Mouse (Mus musculus): Measurements from ENCODE around the gene Gnat1. TPM values are rescaled to one million over a fixed set of nuclear protein-coding genes. Genes with fewer than 3 reads are reported as not detected.

The Gnat1 gene
- total RNA-seq, 2 experiments from 2014 or later, result 0.17 TPM; not detected in 1

DNA sequence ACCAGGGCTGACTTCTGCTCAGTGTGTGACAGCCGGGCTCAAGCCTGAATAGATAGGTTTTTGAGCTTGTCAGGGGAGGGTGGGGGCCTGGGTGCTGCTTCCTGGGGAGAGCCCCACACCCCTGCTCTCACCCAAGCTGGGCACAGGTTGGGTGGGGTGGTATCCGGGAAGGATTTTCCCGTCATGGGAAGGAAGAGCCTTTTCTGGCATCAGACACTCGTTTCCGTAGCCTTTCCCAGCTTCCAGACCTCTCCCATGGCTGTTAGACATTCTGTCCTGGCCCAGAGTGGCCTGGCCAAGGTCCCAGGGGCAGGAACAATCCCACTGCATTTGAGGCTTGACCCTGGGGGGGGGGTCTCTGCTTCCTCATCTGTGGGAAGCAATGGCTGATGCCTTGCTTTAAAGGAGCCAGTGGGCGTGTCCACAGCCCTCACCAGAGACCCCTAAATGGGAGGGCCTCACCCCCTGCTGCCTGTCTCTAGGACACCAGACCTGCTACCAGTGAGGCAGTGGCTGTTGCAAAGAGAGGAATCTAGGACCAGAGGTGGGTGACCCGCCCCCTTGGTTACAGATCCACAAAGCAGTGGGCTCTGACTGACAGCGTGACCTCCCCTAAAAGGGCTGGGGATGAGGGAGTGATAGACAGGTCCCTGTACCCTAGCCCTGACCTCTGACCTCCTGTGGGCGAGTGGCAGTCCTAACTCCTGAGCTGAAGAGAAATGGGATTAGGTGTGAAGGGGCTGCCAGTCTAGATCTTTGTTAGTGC lies 17.5 kb upstream of the Gnat1 start:
- Histone ChIP-seq H3K27ac (no peak overlapping the region), H3K4me3 (no peak overlapping the region)
- no peak for TF ChIP-seq CTCF (conservative IDR thresholded peaks at IDR 0.05)
- no peak for DNase-seq (ENCODE audit: low spot score in 2 of 2)

- no peak for DNase-seq (ENCODE audit: low spot score in 2 of 2)
- TF ChIP-seq CTCF (conservative IDR thresholded peaks at IDR 0.05), result no peak
- no peak overlapping the region for H3K27ac ChIP-seq
Observed at GRCm38 (mm10) chr9:107696106-107696479, 16.6 kb upstream of the Gnat1 start.

DNA sequence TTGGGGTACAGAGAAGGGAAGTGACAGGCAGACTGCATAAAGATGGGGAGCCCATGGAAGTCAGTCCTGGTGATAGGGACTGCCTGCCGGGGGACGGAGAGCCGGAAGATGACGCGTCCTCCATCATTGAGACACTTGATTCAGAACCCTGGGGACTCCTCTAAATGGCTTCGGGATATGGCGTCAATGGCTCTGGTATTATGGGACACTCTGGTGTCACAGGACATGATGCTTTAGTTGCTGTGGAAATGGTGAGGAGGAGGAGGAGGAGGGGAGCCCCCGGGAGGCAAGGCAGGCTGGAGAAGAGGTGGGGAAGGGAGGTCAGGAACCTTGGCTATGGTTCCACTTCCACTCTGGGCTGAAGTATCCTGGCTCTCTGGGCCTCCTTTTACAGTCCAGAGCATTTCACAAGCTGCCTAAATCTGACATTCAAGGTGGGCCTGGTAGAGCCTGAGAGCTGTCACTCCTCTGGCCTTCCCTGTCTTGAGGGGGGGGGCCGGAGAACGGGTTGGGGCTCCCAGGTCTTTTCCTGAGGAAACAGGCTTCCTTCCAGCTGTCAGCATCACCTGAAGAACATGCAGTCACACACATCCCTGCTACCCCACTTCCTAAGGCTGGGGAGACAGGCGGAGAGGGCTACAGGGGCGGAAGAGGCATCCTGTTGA lies 16.1 kb upstream of the Gnat1 start:
- Histone ChIP-seq H3K27ac (no peak overlapping the region), H3K4me3 (no peak overlapping the region)
- DNase-seq (ENCODE audit: low spot score in 2 of 2), result no peak
- no peak for TF ChIP-seq CTCF (conservative IDR thresholded peaks at IDR 0.05)

More at GRCm38 (mm10) chr9:107696106-107696479, 16.6 kb upstream of the Gnat1 start:
- no peak overlapping the region for H3K4me3 ChIP-seq

- Histone ChIP-seq H3K4me3 (no peak overlapping the region), H3K27ac (no peak overlapping the region)
- DNase-seq (ENCODE audit: low spot score in 2 of 2), result no peak
- no peak for TF ChIP-seq CTCF (conservative IDR thresholded peaks at IDR 0.05)
Observed at GRCm38 (mm10) chr9:107694627-107695026, 15.1 kb upstream of the Gnat1 start.

DNA sequence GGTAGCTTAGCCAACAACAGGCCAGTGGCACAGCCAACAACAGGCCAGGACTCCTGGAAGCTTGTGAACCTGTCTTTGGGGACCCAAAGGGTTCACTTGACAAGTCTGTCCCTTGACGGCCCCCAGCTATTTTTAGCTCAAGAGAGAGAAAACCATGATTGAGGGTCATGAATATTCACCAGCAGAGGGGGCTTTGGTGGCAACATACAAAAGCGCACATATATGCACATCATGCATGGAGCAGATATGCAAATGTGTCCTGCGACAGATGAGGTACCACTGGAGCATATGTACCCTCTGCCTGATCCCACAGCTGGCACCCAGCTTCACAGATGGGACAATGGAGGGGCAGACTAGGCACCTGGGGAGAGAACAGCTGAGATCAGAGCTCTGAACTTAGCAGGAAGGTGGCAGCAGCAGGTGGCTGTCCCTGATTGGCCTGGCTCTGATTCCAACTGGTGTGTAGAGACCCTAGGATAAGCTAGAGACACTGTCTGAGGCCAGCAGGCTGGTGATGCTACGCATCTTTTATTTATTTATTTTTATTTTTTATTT lies 14.0 kb upstream of the Gnat1 start:
- Histone ChIP-seq H3K27ac (no peak overlapping the region), H3K4me3 (no peak overlapping the region)
- TF ChIP-seq CTCF (conservative IDR thresholded peaks at IDR 0.05), result no peak
- no peak for DNase-seq (ENCODE audit: low spot score in 2 of 2)

DNA sequence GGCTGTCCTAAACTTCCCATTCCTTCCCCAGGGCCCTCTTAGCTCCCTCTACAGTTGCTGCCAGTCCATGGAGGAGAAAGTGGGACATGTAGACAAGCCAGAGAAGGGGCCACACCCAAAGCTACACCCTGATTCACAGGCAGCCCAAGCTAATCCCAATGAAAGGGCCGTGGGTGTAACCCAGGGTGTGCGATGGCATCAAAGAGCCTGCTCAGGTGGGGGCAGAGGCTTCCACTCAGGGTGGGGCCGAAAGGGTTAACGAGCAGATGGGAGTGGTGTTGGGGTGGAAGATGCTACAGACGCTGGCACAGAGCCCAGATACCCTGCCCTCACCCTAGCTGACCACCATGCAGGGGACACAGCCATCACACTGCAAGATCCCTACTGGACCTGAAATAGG lies 13.3 kb upstream of the Gnat1 start:
- TF ChIP-seq CTCF (conservative IDR thresholded peaks at IDR 0.05), result no peak
- DNase-seq (ENCODE audit: low spot score in 2 of 2), result no peak
- Histone ChIP-seq H3K4me3 (no peak overlapping the region), H3K27ac (no peak overlapping the region)

DNA sequence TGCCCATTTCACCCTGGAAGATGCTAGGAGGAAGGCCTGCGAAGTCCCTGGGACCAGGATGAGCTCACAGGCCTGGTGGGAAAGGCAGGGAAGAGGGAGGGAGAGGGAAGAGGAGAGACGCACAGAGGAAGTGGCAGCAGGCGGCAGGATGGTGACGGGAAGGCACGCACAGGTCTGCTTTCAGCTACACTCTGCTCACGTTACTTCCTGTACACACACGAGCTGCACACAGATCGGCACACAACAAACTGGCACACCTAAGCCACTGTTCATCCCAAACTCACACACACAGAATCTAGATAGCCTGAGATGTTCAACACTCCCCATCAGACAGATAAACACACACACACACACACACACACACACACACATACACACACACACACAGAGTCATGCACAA lies 10.9 kb upstream of the Gnat1 start:
- no peak overlapping the region for H3K4me3 ChIP-seq
- no peak for TF ChIP-seq CTCF (conservative IDR thresholded peaks at IDR 0.05)
- DNase-seq (ENCODE audit: low spot score in 2 of 2), result no peak

GRCm38 (mm10) chr9:107688939-107689338 lies 9.4 kb upstream of the Gnat1 start:
- no peak overlapping the region for H3K27ac ChIP-seq
- TF ChIP-seq CTCF (conservative IDR thresholded peaks at IDR 0.05), result no peak
- DNase-seq (ENCODE audit: low spot score in 2 of 2), result no peak
- H3K4me3 ChIP-seq, result no peak overlapping the region

More for the DNA sequence above, 10.9 kb upstream of the Gnat1 start:
- no peak overlapping the region for H3K27ac ChIP-seq

GRCm38 (mm10) chr9:107688415-107688814 lies 8.9 kb upstream of the Gnat1 start:
- H3K27ac ChIP-seq, result no peak overlapping the region
- TF ChIP-seq CTCF (conservative IDR thresholded peaks at IDR 0.05), result no peak
- DNase-seq (ENCODE audit: low spot score in 2 of 2), result no peak
- H3K4me3 ChIP-seq, result no peak overlapping the region

DNA sequence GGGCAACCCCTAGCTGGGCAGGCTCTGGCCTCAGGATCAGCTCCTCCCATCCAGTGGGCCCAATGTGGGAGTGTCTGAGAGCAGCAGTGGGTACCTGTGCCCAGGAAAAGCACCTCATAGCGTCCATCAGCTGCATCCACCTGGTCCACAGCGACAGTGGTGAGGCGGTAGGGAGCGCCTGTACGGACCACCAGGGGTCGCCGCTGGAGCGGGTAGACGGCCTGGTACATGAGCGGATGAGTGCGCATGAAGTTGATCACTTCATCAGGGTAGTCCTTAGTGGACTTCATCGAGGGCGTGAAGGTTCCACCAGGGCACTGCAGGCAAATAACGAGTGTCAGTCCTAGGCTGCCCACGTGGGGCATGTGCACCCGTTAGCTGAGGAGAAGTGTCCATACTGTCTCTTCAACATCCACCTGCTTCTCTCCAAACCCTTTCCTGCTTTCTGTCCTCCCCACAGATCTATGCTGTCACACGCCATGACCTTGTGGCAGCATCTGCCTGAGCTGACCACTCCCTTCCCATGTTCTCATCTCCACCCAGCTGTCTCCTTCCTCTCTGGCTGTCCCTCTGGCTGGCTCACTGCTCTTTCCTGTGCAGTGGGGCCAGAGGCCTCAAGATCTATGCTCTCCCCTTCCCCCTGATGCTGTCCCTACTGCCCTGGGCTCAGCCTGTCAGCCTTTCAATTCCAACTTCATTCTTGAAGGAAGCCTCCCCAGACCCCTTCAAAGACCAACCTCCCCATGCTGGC lies 5.9 kb upstream of the Gnat1 start:
- Histone ChIP-seq H3K27ac (no peak overlapping the region), H3K4me3 (no peak overlapping the region)
- TF ChIP-seq CTCF (conservative IDR thresholded peaks at IDR 0.05), result peak; percentile 83
- DNase-seq (ENCODE audit: low spot score in 2 of 2), result peak in 1 of 2 experiments; percentile 43

- no peak for DNase-seq (ENCODE audit: low spot score in 2 of 2)
- no peak for TF ChIP-seq CTCF (conservative IDR thresholded peaks at IDR 0.05)
- no peak overlapping the region for H3K27ac ChIP-seq
- H3K4me3 ChIP-seq, result no peak overlapping the region
Observed at GRCm38 (mm10) chr9:107682405-107682804, 2.9 kb upstream of the Gnat1 start.

GRCm38 (mm10) chr9:107678861-107679260 lies 651 bp downstream of the Gnat1 start:
- no peak overlapping the region for H3K27ac ChIP-seq
- DNase-seq (ENCODE audit: low spot score in 2 of 2), result no peak
- no peak overlapping the region for H3K4me3 ChIP-seq
- TF ChIP-seq CTCF (conservative IDR thresholded peaks at IDR 0.05), result no peak
